Mouse (Mus musculus): ENCODE results near the gene Slc34a1.

The Slc34a1 gene

GRCm38 (mm10) chr13:55398088-55398487 is at the start of gene Slc34a1:
Slc34a1 (plus strand) TSS chr13:55398187.
- no peak for DNase-seq (ENCODE audit: low spot score)

GRCm38 (mm10) chr13:55361145-55361544 is 36.8 kb upstream of the Slc34a1 start:
- no peak for DNase-seq (ENCODE audit: low spot score)

- peak; percentile 20 for DNase-seq (ENCODE audit: low spot score)
Measured at GRCm38 (mm10) chr13:55361974-55362452, 36.0 kb upstream of the Slc34a1 start.

- DNase-seq (ENCODE audit: low spot score), result peak; percentile 100
Measured at GRCm38 (mm10) chr13:55362453-55363060, 35.4 kb upstream of the Slc34a1 start, which contains the start of gene Lman2. Lman2 (minus strand) TSS chr13:55362783.

- no peak for DNase-seq (ENCODE audit: low spot score)
Measured at GRCm38 (mm10) chr13:55368401-55368800, 29.6 kb upstream of the Slc34a1 start.

GRCm38 (mm10) chr13:55369531-55370114 is 28.4 kb upstream of the Slc34a1 start, which contains the start of gene Rgs14:
Rgs14 (plus strand) TSS chr13:55369732.
- no peak for DNase-seq (ENCODE audit: low spot score)

- no peak for DNase-seq (ENCODE audit: low spot score)
Measured at GRCm38 (mm10) chr13:55370234-55370633, 27.8 kb upstream of the Slc34a1 start.

- DNase-seq (ENCODE audit: low spot score), result no peak
Measured at GRCm38 (mm10) chr13:55371007-55371681, 26.8 kb upstream of the Slc34a1 start.

GRCm38 (mm10) chr13:55371740-55372139 is 26.2 kb upstream of the Slc34a1 start:
- DNase-seq (ENCODE audit: low spot score), result no peak

- no peak for DNase-seq (ENCODE audit: low spot score)
Measured at GRCm38 (mm10) chr13:55374206-55374924, 23.6 kb upstream of the Slc34a1 start.

- no peak for DNase-seq (ENCODE audit: low spot score)
Measured at GRCm38 (mm10) chr13:55375877-55376276, 22.1 kb upstream of the Slc34a1 start.

- DNase-seq (ENCODE audit: low spot score), result no peak
Measured at GRCm38 (mm10) chr13:55378907-55379580, 18.9 kb upstream of the Slc34a1 start.

GRCm38 (mm10) chr13:55381790-55382189 is 16.2 kb upstream of the Slc34a1 start:
- DNase-seq (ENCODE audit: low spot score), result no peak

GRCm38 (mm10) chr13:55390644-55391043 is 7.3 kb upstream of the Slc34a1 start:
- no peak for DNase-seq (ENCODE audit: low spot score)

GRCm38 (mm10) chr13:55391626-55392029 is 6.4 kb upstream of the Slc34a1 start:
- no peak for DNase-seq (ENCODE audit: low spot score)

- DNase-seq (ENCODE audit: low spot score), result no peak
Measured at GRCm38 (mm10) chr13:55392933-55393332, 5.1 kb upstream of the Slc34a1 start.

- DNase-seq (ENCODE audit: low spot score), result no peak
Measured at GRCm38 (mm10) chr13:55399300-55400038, 1.5 kb downstream of the Slc34a1 start.

GRCm38 (mm10) chr13:55400039-55400346 is 2.0 kb downstream of the Slc34a1 start:
- DNase-seq (ENCODE audit: low spot score), result no peak

GRCm38 (mm10) chr13:55403266-55403665 is 5.3 kb downstream of the Slc34a1 start:
- no peak for DNase-seq (ENCODE audit: low spot score)

- DNase-seq (ENCODE audit: low spot score), result no peak
Measured at GRCm38 (mm10) chr13:55403935-55404852, 6.2 kb downstream of the Slc34a1 start.

All from embryo, embryonic 10 days (tissue).